Mouse (Mus musculus) MEL (cell line): ENCODE results near the gene Tctn3. TPM values are rescaled to one million over a fixed set of nuclear protein-coding genes. Genes with fewer than 3 reads are reported as not detected.

Experiments used
- DNase-seq: peaks from one replicate; pipeline ENCODE4 v3.0.0; 2011; ENCODE audit warnings: low read depth, low spot score
- H3K27ac ChIP-seq: 2 replicates; pipeline ENCODE4 v1.5.1; 2012; ENCODE audit warnings: low read depth, mild to moderate bottlenecking, control low read depth, low read length, moderate library complexity; ENCODE audit not compliant: control insufficient read depth
- H3K27me3 ChIP-seq, 2 experiments: fragments of 150-350 bp in 1 of 2; sonication (generic) in 1 of 2; 2 replicates each; pipeline ENCODE4 v1.6.1; 2012; ENCODE audit warnings: low read length in 2 of 2, mild to moderate bottlenecking in 2 of 2, improper control_type of control experiment in 1 of 2, moderate library complexity in 1 of 2; ENCODE audit not compliant: insufficient read depth in 2 of 2, control insufficient read depth in 1 of 2
- H3K36me3 ChIP-seq, 2 experiments: 2 replicates each; pipeline ENCODE4 v1.6.1; 2012 to 2014; ENCODE audit warnings: low read length in 2 of 2, improper control_type of control experiment in 1 of 2, inconsistent platforms in 1 of 2, mild to moderate bottlenecking in 1 of 2; ENCODE audit not compliant: insufficient read depth in 2 of 2, control insufficient read depth in 1 of 2
- H3K4me1 ChIP-seq, 2 experiments: fragments of 150-350 bp in 1 of 2; sonication (generic) in 1 of 2; 2 replicates each; pipeline ENCODE4 v1.6.1; 2012; ENCODE audit warnings: low read length in 2 of 2, improper control_type of control experiment in 1 of 2, mild to moderate bottlenecking in 1 of 2; ENCODE audit not compliant: insufficient read depth in 2 of 2, control insufficient read depth in 1 of 2
- H3K4me3 ChIP-seq, 2 experiments: fragments of 150-350 bp in 1 of 2; sonication (generic) in 1 of 2; 2 replicates each; pipeline ENCODE4 v1.5.1; 2012; ENCODE audit warnings: low read depth in 2 of 2, low read length in 2 of 2, mild to moderate bottlenecking in 2 of 2, moderate library complexity in 2 of 2, control low read depth in 1 of 2, improper control_type of control experiment in 1 of 2; ENCODE audit not compliant: control insufficient read depth in 1 of 2, insufficient read depth in 1 of 2
- H3K79me2 ChIP-seq: 2 replicates; pipeline ENCODE4 v1.6.1; 2012; ENCODE audit warnings: mild to moderate bottlenecking, low read length, moderate library complexity; ENCODE audit not compliant: control insufficient read depth, poor library complexity, insufficient read depth
- H3K9ac ChIP-seq: 2 replicates; pipeline ENCODE4 v1.6.1; 2012; ENCODE audit warnings: low read depth, mild to moderate bottlenecking, control low read depth, low read length, moderate library complexity; ENCODE audit not compliant: control insufficient read depth, poor library complexity, severe bottlenecking
- H3K9me3 ChIP-seq: fragments of 150-350 bp; sonication (generic); replicated peaks from 2 replicates; pipeline ENCODE4 v1.6.1; 2012; ENCODE audit warnings: mild to moderate bottlenecking, low read length, improper control_type of control experiment, moderate library complexity; ENCODE audit not compliant: insufficient read depth
- CHD1 ChIP-seq: IDR thresholded peaks from 2 replicates; pipeline ENCODE4 v1.6.1; 2012; ENCODE audit warnings: low read depth, mild to moderate bottlenecking, inconsistent platforms, low read length, improper control_type of control experiment
- CHD2 ChIP-seq: IDR thresholded peaks from 2 replicates; pipeline ENCODE4 v1.6.1; 2011; ENCODE audit warnings: low read length, improper control_type of control experiment
- CTCF ChIP-seq, 3 experiments: IDR thresholded peaks in 2 of 3; conservative IDR thresholded peaks in 1 of 3; 2 replicates each; pipeline ENCODE4 v1.5.1; 2011 to 2012; ENCODE audit warnings: low read length in 3 of 3, low read depth in 2 of 3, mild to moderate bottlenecking in 2 of 3, improper control_type of control experiment in 1 of 3, inconsistent platforms in 1 of 3, mixed read lengths in 1 of 3, moderate library complexity in 1 of 3; ENCODE audit not compliant: control insufficient read depth in 1 of 3, insufficient read depth in 1 of 3, poor library complexity in 1 of 3, severe bottlenecking in 1 of 3
- E2F4 ChIP-seq: IDR thresholded peaks from 2 replicates; pipeline ENCODE4 v1.6.1; 2011; ENCODE audit warnings: low read depth, low read length, improper control_type of control experiment, borderline replicate concordance
- EP300 ChIP-seq, 2 experiments: IDR thresholded peaks; 2 replicates each; pipeline ENCODE4 v1.6.1; 2011; ENCODE audit warnings: improper control_type of control experiment in 2 of 2, low read length in 2 of 2, low read depth in 1 of 2, mild to moderate bottlenecking in 1 of 2
- GABPA ChIP-seq: IDR thresholded peaks from 2 replicates; pipeline ENCODE4 v1.6.1; 2012; ENCODE audit warnings: low read depth, mild to moderate bottlenecking, inconsistent platforms, low read length, improper control_type of control experiment, moderate library complexity
- GATA1 ChIP-seq: IDR thresholded peaks from 2 replicates; pipeline ENCODE4 v1.6.1; 2011; ENCODE audit warnings: low read depth, low read length, improper control_type of control experiment
- JUND ChIP-seq: IDR thresholded peaks from 2 replicates; pipeline ENCODE4 v1.6.1; 2011; ENCODE audit warnings: low read depth, mild to moderate bottlenecking, improper control_type of control experiment, low read length
- MAX ChIP-seq: IDR thresholded peaks from 2 replicates; pipeline ENCODE4 v1.6.1; 2011; ENCODE audit warnings: low read length, improper control_type of control experiment
- MAZ ChIP-seq: IDR thresholded peaks from 2 replicates; pipeline ENCODE4 v1.6.1; 2012; ENCODE audit warnings: low read depth, mild to moderate bottlenecking, inconsistent platforms, low read length, improper control_type of control experiment
- MYC ChIP-seq: IDR thresholded peaks from 2 replicates; pipeline ENCODE4 v1.6.1; 2011; ENCODE audit warnings: low read depth, mild to moderate bottlenecking, low read length, improper control_type of control experiment, moderate library complexity
- NELFE ChIP-seq: IDR thresholded peaks from 2 replicates; pipeline ENCODE4 v1.6.1; 2011; ENCODE audit warnings: low read depth, low read length, improper control_type of control experiment
- NRF1 ChIP-seq: IDR thresholded peaks from 2 replicates; pipeline ENCODE4 v1.6.1; 2014; ENCODE audit warnings: low read depth, mild to moderate bottlenecking, inconsistent platforms, low read length, improper control_type of control experiment, moderate library complexity; ENCODE audit not compliant: poor library complexity, insufficient read depth, severe bottlenecking
- POLR2AphosphoS5 ChIP-seq: IDR thresholded peaks from 2 replicates; pipeline ENCODE4 v1.6.1; 2012; ENCODE audit warnings: low read depth, borderline replicate concordance, mild to moderate bottlenecking, inconsistent platforms, low read length, moderate library complexity, mixed read lengths
- RAD21 ChIP-seq: IDR thresholded peaks from 2 replicates; pipeline ENCODE4 v1.6.1; 2011; ENCODE audit warnings: mild to moderate bottlenecking, low read depth, low read length, improper control_type of control experiment
- RCOR1 ChIP-seq: IDR thresholded peaks from 2 replicates; pipeline ENCODE4 v1.6.1; 2012; ENCODE audit warnings: low read depth, mild to moderate bottlenecking, inconsistent platforms, low read length, improper control_type of control experiment
- SIN3A ChIP-seq: IDR thresholded peaks from 2 replicates; pipeline ENCODE4 v1.6.1; 2012; ENCODE audit warnings: low read length, improper control_type of control experiment, inconsistent platforms
- SMC3 ChIP-seq: IDR thresholded peaks from 2 replicates; pipeline ENCODE4 v1.6.1; 2011; ENCODE audit warnings: low read depth, low read length, improper control_type of control experiment
- TAL1 ChIP-seq: IDR thresholded peaks from 2 replicates; pipeline ENCODE4 v1.6.1; 2012; ENCODE audit warnings: mild to moderate bottlenecking, inconsistent platforms, low read length, moderate library complexity, mixed read lengths
- TCF12 ChIP-seq: IDR thresholded peaks from 2 replicates; pipeline ENCODE4 v1.6.1; 2014; ENCODE audit warnings: low read depth, mild to moderate bottlenecking, inconsistent platforms, low read length, improper control_type of control experiment, moderate library complexity
- USF1 ChIP-seq: IDR thresholded peaks from 2 replicates; pipeline ENCODE4 v1.6.1; 2014; ENCODE audit warnings: low read depth, mild to moderate bottlenecking, inconsistent platforms, low read length, improper control_type of control experiment, moderate library complexity
- ZC3H11A ChIP-seq: IDR thresholded peaks from 2 replicates; pipeline ENCODE4 v1.6.1; 2012; ENCODE audit warnings: low read depth, mild to moderate bottlenecking, inconsistent platforms, low read length, improper control_type of control experiment
- polyA plus RNA-seq, 2 experiments: library from polyadenylated mRNA; stranded (reverse) in 1 of 2; unstranded in 1 of 2; fragments of >175 nt in 1 of 2; fragments of >200 nt in 1 of 2; gene quantifications; 2 replicates each; pipeline versions ENCODE4 v1.2.1 to v1.2.4; 2012; ENCODE audit warnings: low replicate concordance in 2 of 2, low read depth in 1 of 2; ENCODE audit not compliant: insufficient read length in 2 of 2, insufficient read depth in 1 of 2, missing spikeins in 1 of 2
- total RNA-seq: library from RNA; depleted of rRNA; stranded (reverse); fragments of 300-350 nt; gene quantifications from 2 replicates; pipeline ENCODE4 v1.2.3, GENCODE M21; 2012

The Tctn3 gene
- total and polyA plus RNA-seq, 3 experiments = 3.6 to 6.2 TPM; not detected in 1

DNA sequence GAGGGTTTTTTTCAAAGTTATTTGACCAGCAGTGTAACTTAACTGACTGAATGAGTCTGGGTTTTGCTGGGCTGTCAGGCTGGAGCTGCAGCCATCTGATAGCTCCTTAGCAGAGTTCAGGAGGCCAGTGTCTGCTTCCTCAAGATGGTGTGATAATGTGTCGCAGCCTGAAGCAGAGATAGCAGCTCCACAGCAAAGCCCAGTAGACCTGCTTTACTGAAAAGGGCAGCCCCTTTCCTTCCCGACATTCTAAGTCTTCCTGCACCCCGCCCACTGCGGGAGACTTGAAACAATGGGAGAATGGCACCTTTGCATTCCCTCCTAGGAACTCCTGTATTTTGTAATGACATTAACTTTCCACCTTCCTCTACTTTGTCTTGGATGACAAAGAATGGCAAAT, 25.1 kb upstream of the Tctn3 start (continued):
- TF ChIP-seq TCF12 (peak; percentile 60), CTCF (IDR thresholded peaks at IDR 0.05 in 2 of 3, conservative IDR thresholded peaks at IDR 0.05 in 1 of 3; ENCODE audit: control insufficient read depth in 1 of 3, insufficient read depth in 1 of 3, low read depth in 2 of 3, low read length in 3 of 3, poor library complexity in 1 of 3, severe bottlenecking in 1 of 3) (no peak), NRF1 (no peak), RCOR1 (0 out of 2 replicates have a peak, but pooled peaks have one; percentile 19), CHD1 (no peak), CHD2 (no peak), GATA1 (peak; percentile 72), USF1 (no peak), MAX (no peak), GABPA (no peak), TAL1 (no peak), JUND (no peak), SIN3A (0 out of 2 replicates have a peak, but pooled peaks have one; percentile 20), MAZ (no peak)

DNA sequence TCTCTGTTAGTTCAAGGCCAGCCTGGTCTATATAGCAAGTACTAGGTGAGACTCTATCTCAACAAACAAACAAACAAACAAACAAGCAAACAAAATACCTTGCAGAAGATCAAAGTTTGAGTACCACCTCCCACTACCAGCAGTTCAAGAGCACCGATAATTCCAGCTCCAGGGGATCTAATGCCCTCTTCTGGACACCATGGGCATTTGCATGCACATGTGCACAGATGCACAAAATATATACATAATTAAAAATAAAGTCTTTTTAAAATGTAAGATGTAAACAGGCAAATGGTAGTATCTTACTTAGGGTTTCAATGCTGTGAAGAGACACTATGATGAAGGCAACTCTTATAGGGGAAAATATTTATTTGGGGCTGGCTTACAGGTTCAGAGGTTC, 21.1 kb upstream of the Tctn3 start:
- peak; percentile 27 for DNase-seq
- no peak overlapping the region for H3K9ac ChIP-seq

GRCm38 (mm10) chr19:40632668-40633067, 20.6 kb upstream of the Tctn3 start:
- Histone ChIP-seq H3K9ac (no peak overlapping the region), H3K79me2 (no peaks in the 10 kb centered on the region), H3K9me3 (no peaks in the 10 kb centered on the region), H3K27me3 (no peaks in the 10 kb centered on the region; a peak in 2 of 4 replicates), H3K4me1 (peaks cover 5 to 13% of the 10 kb centered on the region in 2 experiments; a peak in 2 of 4 replicates), H3K4me3 (no peak overlapping the region), H3K27ac (no peak overlapping the region), H3K36me3 (peaks cover 0 to 9% of the 10 kb centered on the region in 2 experiments; a peak in 2 of 4 replicates)
- DNase-seq = no peak
- no peak for TF ChIP-seq SIN3A
- TF ChIP-seq MAZ = no peak
- TF ChIP-seq CHD1 = no peak
- TF ChIP-seq NELFE = no peak
- TF ChIP-seq E2F4 = no peak
- TF ChIP-seq USF1 = no peak
- no peak for TF ChIP-seq POLR2AphosphoS5
- no peak for TF ChIP-seq CHD2
- no peak for TF ChIP-seq EP300 (IDR thresholded peaks at IDR 0.05; ENCODE audit: low read depth in 1 of 2, low read length in 2 of 2)

More for the DNA sequence above, 21.1 kb upstream of the Tctn3 start:
- Histone ChIP-seq H3K4me1 (peaks cover 5 to 13% of the 10 kb centered on the region in 2 experiments; a peak in 2 of 4 replicates), H3K4me3 (no peak overlapping the region), H3K9me3 (no peaks in the 10 kb centered on the region), H3K27ac (no peak overlapping the region), H3K79me2 (no peaks in the 10 kb centered on the region), H3K27me3 (no peaks in the 10 kb centered on the region; a peak in 2 of 4 replicates), H3K36me3 (peaks cover 0 to 9% of the 10 kb centered on the region in 2 experiments; a peak in 2 of 4 replicates)
- 0 out of 2 replicates have a peak, but pooled peaks have one; percentile 26 for TF ChIP-seq ZC3H11A
- no peak for TF ChIP-seq EP300 (IDR thresholded peaks at IDR 0.05; ENCODE audit: low read depth in 1 of 2, low read length in 2 of 2)
- peak; percentile 37 for TF ChIP-seq SMC3
- TF ChIP-seq RAD21 = peak; percentile 37
- TF ChIP-seq CTCF (IDR thresholded peaks at IDR 0.05 in 2 of 3, conservative IDR thresholded peaks at IDR 0.05 in 1 of 3; ENCODE audit: control insufficient read depth in 1 of 3, insufficient read depth in 1 of 3, low read depth in 2 of 3, low read length in 3 of 3, poor library complexity in 1 of 3, severe bottlenecking in 1 of 3) = peak; percentile 38 to 50 (median 39); a peak in 5 of 6 replicates
- no peak for TF ChIP-seq USF1
- 0 out of 2 replicates have a peak, but pooled peaks have one; percentile 59 for TF ChIP-seq MYC
